Mouse (Mus musculus) layer of hippocampus, adult 9-11 months (tissue): ENCODE measurements around the gene Abhd17b.

Experiments
- DNase-seq: peaks from one replicate; pipeline ENCODE4 v3.0.0; 2022

Abhd17b gene

GRCm38 (mm10) chr19:21734112-21734511 lies 81.1 kb downstream of the Abhd17b start:
- DNase-seq: peak; percentile 32
